Mouse (Mus musculus): Measurements from ENCODE around the gene Evl. TPM values are rescaled to one million over a fixed set of nuclear protein-coding genes. Genes with fewer than 3 reads are reported as not detected.
"Not testable (repeated sequence)": the region's sequence is repeated elsewhere in the genome, so short reads cannot be mapped to it uniquely, and the experiment has no call there.

Gene Evl
- 65.6 and 69.9 TPM in 2 replicates for polyA plus RNA-seq (2015; fragmentation: Nextera tagmentation; extraction: Ambion mirVana)

- no peaks in the 10 kb centered on the region for H3K36me3 ChIP-seq
- peak; percentile 92 for ATAC-seq (ENCODE audit: low FRiP score, low read depth)
- no peaks in the 10 kb centered on the region for H3K27me3 ChIP-seq
- H3K4me1 ChIP-seq, result peaks cover 48% of the 10 kb centered on the region
- H3K9me3 ChIP-seq, result no peaks in the 10 kb centered on the region
- peak within 1 kb of the TSS; percentile 96 for H3K9ac ChIP-seq
- H3K27ac ChIP-seq, result peak within 1 kb of the TSS; percentile 90
- peak within 1 kb of the TSS; percentile 66 for H3K4me2 ChIP-seq (replicated peaks)
- WGBS, result 2% methylated on average over 49 of the region's 50 CpGs
- peak within 1 kb of the TSS; percentile 93 for H3K4me3 ChIP-seq
Observed at GRCm38 (mm10) chr12:108554120-108554841, at the start of gene Evl. TSS of gene Evl (plus strand) at chr12:108554720.

- H3K9ac ChIP-seq, result no peak overlapping the region
- H3K36me3 ChIP-seq, result no peaks in the 10 kb centered on the region; the same call in none of the 2 replicates
- no peak overlapping the region for H3K4me2 ChIP-seq (replicated peaks)
- no peak overlapping the region for H3K27ac ChIP-seq
- ATAC-seq (ENCODE audit: low FRiP score, low read depth), result no peak
- H3K4me3 ChIP-seq, result no peak overlapping the region
- H3K4me1 ChIP-seq, result peaks cover 6% of the 10 kb centered on the region; the same call in 1 of the 2 replicates
- H3K27me3 ChIP-seq, result no peaks in the 10 kb centered on the region
- H3K9me3 ChIP-seq, result no peaks in the 10 kb centered on the region
- WGBS, result 72% methylated on average over 2 of the region's 2 CpGs
Observed at GRCm38 (mm10) chr12:108505846-108506245, 48.7 kb upstream of the Evl start.

- H3K36me3 ChIP-seq; ATAC-seq (ENCODE audit: low FRiP score, low read depth); H3K4me2 ChIP-seq (replicated peaks); H3K27me3 ChIP-seq; H3K4me1 ChIP-seq; H3K27ac ChIP-seq; H3K9me3 ChIP-seq; H3K9ac ChIP-seq; H3K4me3 ChIP-seq: not testable (repeated sequence)
- 83% methylated on average over 3 of the region's 3 CpGs for WGBS
Observed at GRCm38 (mm10) chr12:108507046-108507445, 47.5 kb upstream of the Evl start.

- H3K4me2 ChIP-seq (replicated peaks), result no peak overlapping the region
- ATAC-seq (ENCODE audit: low FRiP score, low read depth), result no peak
- peaks cover 3% of the 10 kb centered on the region; the same call in 1 of the 2 replicates for H3K4me1 ChIP-seq
Observed at GRCm38 (mm10) chr12:108510571-108510970, 43.9 kb upstream of the Evl start.

GRCm38 (mm10) chr12:108511009-108511408, 43.5 kb upstream of the Evl start:
- peaks cover 3% of the 10 kb centered on the region; the same call in 1 of the 2 replicates for H3K4me1 ChIP-seq
- no peaks in the 10 kb centered on the region for H3K9me3 ChIP-seq
- ATAC-seq (ENCODE audit: low FRiP score, low read depth), result no peak
- H3K4me2 ChIP-seq (replicated peaks), result no peak overlapping the region
- H3K27ac ChIP-seq, result no peak overlapping the region
- 7% methylated on average over 3 of the region's 3 CpGs for WGBS
- no peak overlapping the region for H3K4me3 ChIP-seq
- H3K36me3 ChIP-seq, result peaks cover 11% of the 10 kb centered on the region
- no peaks in the 10 kb centered on the region for H3K27me3 ChIP-seq
- no peak overlapping the region for H3K9ac ChIP-seq

More at GRCm38 (mm10) chr12:108510571-108510970, 43.9 kb upstream of the Evl start:
- Histone ChIP-seq H3K36me3 (peaks cover 10% of the 10 kb centered on the region), H3K9ac (no peak overlapping the region), H3K27ac (no peak overlapping the region), H3K9me3 (no peaks in the 10 kb centered on the region), H3K4me3 (no peak overlapping the region), H3K27me3 (no peaks in the 10 kb centered on the region)
- WGBS, result 68% methylated on average over 7 of the region's 7 CpGs

GRCm38 (mm10) chr12:108515464-108515863, 39.1 kb upstream of the Evl start:
- Histone ChIP-seq H3K9ac (no peak overlapping the region), H3K36me3 (peaks cover 29% of the 10 kb centered on the region), H3K27ac (no peak overlapping the region), H3K4me2 (replicated peaks) (no peak overlapping the region), H3K27me3 (no peaks in the 10 kb centered on the region), H3K4me3 (no peak overlapping the region), H3K4me1 (peaks cover 3% of the 10 kb centered on the region; the same call in 1 of the 2 replicates), H3K9me3 (no peaks in the 10 kb centered on the region)
- WGBS, result 91% methylated on average over 12 of the region's 12 CpGs
- no peak for ATAC-seq (ENCODE audit: low FRiP score, low read depth)

- no peak overlapping the region for H3K4me2 ChIP-seq (replicated peaks)
- H3K27ac ChIP-seq, result no peak overlapping the region
- ATAC-seq (ENCODE audit: low FRiP score, low read depth), result no peak
- H3K4me3 ChIP-seq, result no peak overlapping the region
- H3K9ac ChIP-seq, result no peak overlapping the region
- 67% methylated on average over 8 of the region's 8 CpGs for WGBS
- no peaks in the 10 kb centered on the region for H3K4me1 ChIP-seq
- no peaks in the 10 kb centered on the region for H3K27me3 ChIP-seq
- 0 out of 2 replicates have a peak, but pooled peaks cover 3% of the 10 kb centered on the region for H3K9me3 ChIP-seq
- peaks cover 57% of the 10 kb centered on the region for H3K36me3 ChIP-seq
Observed at GRCm38 (mm10) chr12:108519374-108519773, 35.1 kb upstream of the Evl start.

GRCm38 (mm10) chr12:108529214-108529613, 25.3 kb upstream of the Evl start:
- Histone ChIP-seq H3K27me3 (no peaks in the 10 kb centered on the region), H3K36me3 (peaks cover 32% of the 10 kb centered on the region), H3K9me3 (no peaks in the 10 kb centered on the region), H3K9ac (no peak overlapping the region), H3K4me1 (no peaks in the 10 kb centered on the region), H3K4me2 (replicated peaks) (no peak overlapping the region), H3K27ac (no peak overlapping the region), H3K4me3 (no peak overlapping the region)
- peak; percentile 57; the same call in 1 of the 2 replicates for ATAC-seq (ENCODE audit: low FRiP score, low read depth)
- WGBS, result 44% methylated on average over 8 of the region's 8 CpGs

GRCm38 (mm10) chr12:108534484-108534883, 20.0 kb upstream of the Evl start:
- Histone ChIP-seq H3K36me3 (peaks cover 49% of the 10 kb centered on the region), H3K4me3 (no peak overlapping the region), H3K4me1 (no peaks in the 10 kb centered on the region), H3K9me3 (no peaks in the 10 kb centered on the region), H3K9ac (no peak overlapping the region), H3K27me3 (no peaks in the 10 kb centered on the region), H3K27ac (no peak overlapping the region), H3K4me2 (replicated peaks) (no peak overlapping the region)
- 91% methylated on average over 11 of the region's 11 CpGs for WGBS
- ATAC-seq (ENCODE audit: low FRiP score, low read depth), result no peak

GRCm38 (mm10) chr12:108536461-108536860, 18.1 kb upstream of the Evl start:
- Histone ChIP-seq H3K4me2 (replicated peaks) (no peak overlapping the region), H3K27ac (no peak overlapping the region), H3K9ac (no peak overlapping the region), H3K27me3 (no peaks in the 10 kb centered on the region), H3K4me3 (no peak overlapping the region), H3K4me1 (no peaks in the 10 kb centered on the region), H3K9me3 (no peaks in the 10 kb centered on the region), H3K36me3 (peaks cover 38% of the 10 kb centered on the region)
- ATAC-seq (ENCODE audit: low FRiP score, low read depth), result no peak
- 70% methylated on average over 10 of the region's 10 CpGs for WGBS

GRCm38 (mm10) chr12:108541088-108541487, 13.4 kb upstream of the Evl start:
- Histone ChIP-seq H3K36me3 (peaks cover 27% of the 10 kb centered on the region), H3K9me3 (no peaks in the 10 kb centered on the region), H3K9ac (no peak overlapping the region), H3K27ac (no peak overlapping the region), H3K27me3 (no peaks in the 10 kb centered on the region), H3K4me1 (no peaks in the 10 kb centered on the region), H3K4me2 (replicated peaks) (no peak overlapping the region), H3K4me3 (no peak overlapping the region)
- no peak for ATAC-seq (ENCODE audit: low FRiP score, low read depth)
- 33% methylated on average over 6 of the region's 6 CpGs for WGBS

GRCm38 (mm10) chr12:108546508-108547153, 7.9 kb upstream of the Evl start:
- 0 out of 2 replicates have a peak overlapping the region, but pooled peaks have one; percentile 23 for H3K4me2 ChIP-seq (replicated peaks)
- H3K27me3 ChIP-seq, result no peaks in the 10 kb centered on the region
- H3K36me3 ChIP-seq, result no peaks in the 10 kb centered on the region
- ATAC-seq (ENCODE audit: low FRiP score, low read depth), result peak; percentile 68; the same call in 1 of the 2 replicates
- whole genome bisulfite sequencing, result 10% methylated on average over 10 of the region's 10 CpGs
- H3K4me3 ChIP-seq, result no peak overlapping the region
- no peak overlapping the region for H3K9ac ChIP-seq
- H3K9me3 ChIP-seq, result no peaks in the 10 kb centered on the region
- no peak overlapping the region for H3K27ac ChIP-seq
- peaks cover 10% of the 10 kb centered on the region for H3K4me1 ChIP-seq
